Mouse (Mus musculus) CD4-positive helper T cell, adult 2 months (primary cell): ENCODE data around the gene Raf1.
A peak's percentile ranks its signal among the peaks of the same experiment; 100 is the strongest.

Source experiments
- DNase-seq: peaks from one replicate; pipeline ENCODE4 v3.0.0-alpha.2; 2012; ENCODE audit warnings: low read depth, missing footprints, low spot score

Raf1 gene

DNA sequence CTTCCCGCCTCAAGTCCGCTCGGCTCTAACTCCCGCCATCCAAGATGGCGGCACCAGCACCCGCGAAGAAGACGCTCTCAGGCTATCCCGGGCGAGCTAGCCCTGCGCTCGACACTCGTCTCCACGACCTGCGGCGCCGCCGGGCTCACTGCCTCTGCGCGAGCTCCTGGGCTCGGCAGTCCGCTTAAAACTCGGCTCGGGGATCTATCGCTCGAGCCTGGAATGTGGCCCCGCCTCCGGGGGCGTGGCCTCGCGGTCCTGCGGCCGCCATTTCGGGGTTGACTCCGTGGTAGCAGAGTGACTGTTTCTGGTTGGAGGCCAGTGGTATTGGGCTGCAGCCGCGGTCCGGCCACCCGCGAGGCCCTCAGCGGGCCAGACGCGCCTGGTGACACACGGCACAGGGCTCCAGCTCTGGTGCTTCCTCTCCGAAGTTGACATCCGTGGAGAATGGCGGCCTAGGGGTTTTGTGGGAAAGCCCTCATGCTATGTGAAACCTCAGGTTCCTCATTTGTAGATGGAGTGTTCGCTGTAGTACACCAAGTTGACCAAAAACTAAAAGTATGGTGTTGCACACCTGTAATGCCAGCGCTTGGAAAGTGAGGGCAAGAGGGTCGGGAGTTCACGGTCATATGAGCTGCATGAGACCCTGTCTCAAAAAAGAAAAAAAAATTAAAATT lies at the start of gene Raf1:
Raf1 (minus strand) TSS at position 184 of the 677 bp plus-strand sequence.
- peak; percentile 99 for DNase-seq

DNA sequence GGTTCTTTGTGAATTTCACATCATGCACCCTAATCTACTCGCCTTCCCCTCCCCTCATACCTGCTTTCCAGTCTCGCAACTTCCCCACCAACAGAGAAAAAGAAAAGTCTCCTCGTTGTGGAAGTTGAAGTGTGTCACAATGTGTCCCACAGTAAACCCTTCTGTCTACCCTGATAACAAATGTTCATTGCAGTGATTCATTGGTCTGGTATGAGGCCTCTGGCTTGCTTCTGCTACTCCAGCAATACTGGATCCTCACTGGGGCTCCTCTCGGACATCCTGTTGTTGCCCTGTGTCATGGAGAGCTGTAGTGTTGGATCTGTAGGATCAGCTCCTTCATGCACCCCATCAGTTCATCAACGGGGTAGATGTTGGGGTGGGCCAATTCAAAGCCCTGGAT lies 45.8 kb upstream of the Raf1 start:
- no peak for DNase-seq

DNA sequence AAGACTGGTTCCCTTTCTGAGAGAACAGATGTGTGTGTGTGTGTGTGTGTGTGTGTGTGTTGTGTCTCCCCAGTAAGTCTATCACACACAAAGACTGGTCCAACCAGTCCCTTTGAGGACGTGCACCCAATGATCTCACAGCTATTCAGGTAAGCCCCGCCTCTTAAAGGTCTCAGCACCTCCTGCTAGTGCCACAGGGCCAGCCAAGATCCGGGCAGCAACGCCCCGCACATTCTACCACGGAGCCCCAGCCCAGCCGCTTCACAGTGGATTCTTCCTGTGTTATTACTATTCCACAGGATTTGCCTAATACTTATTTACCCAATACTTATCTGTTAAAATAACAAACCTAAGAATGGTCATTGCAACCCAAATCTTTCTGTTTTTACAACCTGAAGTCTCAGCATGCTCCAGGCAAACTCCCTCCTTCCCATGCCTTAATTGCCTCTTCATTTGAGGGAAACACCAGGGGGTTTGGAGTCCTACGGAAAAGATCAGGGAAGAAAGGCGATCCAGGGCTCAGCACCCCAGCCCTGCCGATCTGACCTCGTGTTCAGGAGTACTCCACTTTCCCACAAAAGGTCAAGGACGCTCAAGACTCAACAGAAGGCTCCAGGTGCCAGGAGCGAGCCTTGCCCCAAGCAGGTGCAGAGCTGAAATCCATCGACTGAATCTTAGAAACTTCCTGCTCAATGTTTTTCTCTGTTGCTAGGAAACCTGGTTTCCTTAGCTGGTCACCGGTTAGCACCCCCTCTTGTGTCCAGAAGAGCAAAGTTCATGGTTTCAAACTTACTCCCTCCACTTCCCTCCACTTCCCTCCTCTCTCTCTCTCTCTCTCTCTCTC lies 41.5 kb upstream of the Raf1 start:
- peak; percentile 81 for DNase-seq

DNA sequence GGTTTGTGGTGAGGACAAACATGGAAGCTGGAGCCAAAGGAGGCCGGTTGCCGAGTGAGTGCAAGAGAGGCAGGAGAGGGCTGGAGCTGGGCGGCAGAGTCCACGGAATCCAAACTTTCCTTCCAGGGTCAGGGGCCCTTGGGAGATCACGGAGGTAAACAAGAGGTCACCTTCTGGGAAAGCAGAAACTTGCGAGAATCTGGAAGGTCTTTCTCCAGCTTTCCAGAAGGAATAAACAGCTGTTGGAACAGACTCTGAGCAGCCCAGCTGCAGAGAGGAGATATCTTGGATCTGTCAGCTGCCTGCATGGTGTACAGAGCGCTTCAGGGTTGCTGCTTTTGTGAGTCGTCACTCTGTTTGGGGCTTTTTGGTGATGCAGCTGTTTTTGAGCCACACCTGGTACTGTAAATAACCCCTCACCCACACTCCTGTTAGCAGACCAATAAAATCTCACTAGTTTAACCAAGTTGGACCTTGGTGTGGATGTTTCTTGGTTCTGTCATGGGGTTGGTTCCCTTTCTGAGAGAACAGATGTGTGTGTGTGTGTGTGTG lies 40.7 kb upstream of the Raf1 start:
- DNase-seq: no peak

DNA sequence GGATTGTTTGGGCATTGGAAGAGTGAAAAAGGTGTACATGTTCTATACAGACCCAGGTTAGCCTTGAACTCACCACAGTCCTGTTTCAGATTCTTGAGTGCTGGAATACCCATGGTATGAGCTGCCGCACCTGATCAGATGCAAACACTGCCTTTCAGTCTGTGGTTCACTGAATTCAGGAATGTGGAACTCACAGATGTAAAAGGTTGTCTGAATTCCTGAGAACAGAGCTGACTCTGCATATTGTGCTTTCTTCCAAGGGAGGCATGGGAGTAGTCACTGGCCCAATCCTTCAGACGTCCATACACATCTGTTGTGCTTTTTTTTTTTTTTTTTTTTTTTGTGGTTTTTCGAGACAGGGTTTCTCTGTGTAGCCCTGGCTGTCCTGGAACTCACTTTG lies 34.8 kb upstream of the Raf1 start:
- no peak for DNase-seq

DNA sequence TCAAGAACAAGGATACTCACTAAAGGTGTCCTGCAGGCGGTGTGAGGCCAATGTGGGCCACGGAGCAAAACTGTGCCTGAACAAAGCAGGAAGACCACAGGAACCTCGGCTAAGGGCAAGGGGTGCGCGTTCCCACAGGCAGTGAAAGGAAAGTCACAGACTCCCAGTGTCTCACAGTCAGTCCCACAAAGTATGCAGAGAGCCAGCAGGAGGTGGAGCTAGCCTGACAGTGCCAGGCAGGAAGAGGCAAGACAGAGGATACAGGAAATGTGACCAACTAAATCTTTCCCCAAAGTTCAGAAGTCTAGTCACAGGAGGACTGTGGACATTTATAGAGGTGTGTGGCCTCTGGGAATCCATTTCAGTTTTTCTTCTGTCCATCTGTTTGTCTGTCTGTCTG lies 26.5 kb upstream of the Raf1 start:
- DNase-seq: no peak

DNA sequence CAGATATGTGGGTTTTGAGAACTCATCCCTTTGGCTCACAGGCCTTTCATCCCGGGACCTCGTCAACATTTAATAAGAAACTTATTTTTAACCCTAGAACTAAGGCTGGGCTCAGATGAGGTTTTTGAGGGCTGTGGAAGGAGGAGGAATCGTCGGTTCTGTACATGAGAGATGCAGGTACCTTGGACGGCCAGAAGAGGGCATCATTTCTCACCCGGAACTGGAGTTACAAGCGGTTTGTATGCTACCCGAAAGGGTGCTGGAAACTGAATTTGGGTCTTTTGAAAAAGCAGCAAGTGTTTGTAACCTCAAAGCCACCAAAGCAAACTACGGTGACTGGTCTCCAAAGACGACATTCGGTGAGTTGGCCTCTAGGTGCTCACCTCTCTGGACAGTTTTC lies 24.9 kb upstream of the Raf1 start:
- DNase-seq: peak; percentile 27

DNA sequence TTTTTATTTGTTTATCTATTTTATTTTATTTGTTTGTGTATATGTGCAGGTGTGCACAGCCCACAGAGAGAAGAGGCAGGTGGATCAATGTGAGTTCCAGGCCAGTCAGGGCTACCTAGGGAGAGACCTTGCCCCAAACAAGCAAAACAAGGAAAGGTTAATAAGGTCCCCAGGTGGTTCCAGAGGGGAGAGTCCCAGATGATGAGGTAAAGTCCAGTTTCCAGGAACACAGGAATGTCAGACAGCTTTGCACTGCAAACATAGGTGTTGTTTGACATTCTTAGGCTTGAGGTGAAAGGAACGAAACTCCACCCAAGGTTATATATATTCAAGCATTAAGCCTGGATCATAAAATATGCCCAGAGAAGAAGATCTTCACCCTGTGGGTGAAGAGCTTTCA lies 24.3 kb upstream of the Raf1 start:
- DNase-seq: no peak

DNA sequence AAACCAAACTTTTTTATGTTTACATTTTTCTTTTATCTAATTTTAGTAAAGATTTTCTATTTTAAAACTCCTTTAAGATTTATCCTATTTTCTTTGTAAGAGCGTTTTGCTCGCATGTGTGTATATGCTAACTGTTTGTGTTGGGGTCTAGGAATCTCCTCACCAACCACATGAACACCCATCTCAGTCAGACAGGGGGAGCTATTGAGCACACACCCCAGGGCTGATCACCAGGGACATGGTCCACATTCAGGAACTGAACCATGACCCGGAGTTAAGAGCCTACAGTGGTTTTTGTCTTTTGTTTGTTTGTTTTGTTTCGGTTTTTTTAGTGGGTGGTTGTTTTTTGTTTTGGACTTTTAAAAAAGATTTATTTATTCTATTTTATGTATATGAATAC lies 22.3 kb upstream of the Raf1 start:
- peak; percentile 55 for DNase-seq

DNA sequence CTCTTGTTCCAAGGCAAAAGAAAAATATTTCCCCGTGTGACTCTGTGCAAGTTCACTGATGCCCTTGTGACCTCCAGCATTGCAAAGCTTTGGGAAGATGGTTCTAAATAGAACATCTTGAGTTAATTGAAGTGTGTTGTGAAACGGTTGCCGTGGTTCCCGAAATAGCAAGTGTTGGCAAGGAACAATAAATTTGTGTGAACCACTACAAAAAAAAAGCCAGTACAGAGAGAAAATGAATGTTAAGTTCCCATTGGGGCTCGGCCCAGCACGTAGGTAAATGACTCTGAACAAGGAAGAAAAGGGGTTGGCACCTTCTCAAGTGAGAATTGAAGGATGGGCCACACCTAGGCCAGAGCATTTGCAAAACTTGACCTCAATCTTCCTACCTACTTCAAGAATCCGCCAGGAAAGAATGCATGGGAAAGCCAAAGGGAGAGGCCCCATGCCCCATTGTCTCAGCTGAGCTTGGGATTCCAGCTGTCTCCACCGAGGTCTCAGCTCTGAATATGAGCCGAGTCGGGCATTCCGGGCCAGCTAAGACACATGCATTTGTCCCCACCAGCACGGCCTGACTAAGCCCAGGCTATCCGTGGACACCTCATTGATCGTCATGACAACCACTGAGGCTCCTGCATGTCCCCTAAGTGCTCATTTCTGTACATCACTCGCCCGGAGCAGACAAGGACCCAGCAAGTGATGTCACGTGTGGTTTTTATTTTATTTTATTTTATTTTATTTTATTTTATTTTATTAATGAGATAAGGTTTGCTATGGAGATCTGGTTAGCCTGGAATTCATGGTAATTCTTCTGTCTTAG lies 21.5 kb upstream of the Raf1 start:
- DNase-seq: peak; percentile 65

DNA sequence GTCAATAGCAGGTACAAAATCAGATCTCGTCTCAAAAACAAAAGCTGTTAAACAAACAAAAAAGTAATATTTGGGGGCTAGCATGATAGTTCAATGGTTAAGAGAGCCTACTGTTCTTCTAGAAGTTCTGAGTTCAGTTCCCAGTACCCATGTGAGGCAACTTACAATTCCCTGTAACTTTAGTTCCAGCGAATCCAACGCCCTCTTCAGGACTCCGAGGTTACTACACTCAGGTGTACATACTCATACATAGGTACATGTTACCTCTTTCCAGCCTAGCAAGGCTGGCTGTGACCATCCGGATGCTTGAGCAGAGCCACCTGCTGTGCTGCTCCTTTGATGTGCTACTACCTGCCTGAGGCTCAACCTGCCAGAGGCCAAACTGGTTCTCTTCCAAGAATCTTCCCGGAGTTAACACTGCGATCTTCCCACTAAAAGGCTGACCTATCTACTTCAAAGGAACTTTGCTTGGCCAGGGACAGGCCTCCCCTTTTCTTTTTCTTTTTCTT lies 20.3 kb upstream of the Raf1 start:
- DNase-seq: no peak

DNA sequence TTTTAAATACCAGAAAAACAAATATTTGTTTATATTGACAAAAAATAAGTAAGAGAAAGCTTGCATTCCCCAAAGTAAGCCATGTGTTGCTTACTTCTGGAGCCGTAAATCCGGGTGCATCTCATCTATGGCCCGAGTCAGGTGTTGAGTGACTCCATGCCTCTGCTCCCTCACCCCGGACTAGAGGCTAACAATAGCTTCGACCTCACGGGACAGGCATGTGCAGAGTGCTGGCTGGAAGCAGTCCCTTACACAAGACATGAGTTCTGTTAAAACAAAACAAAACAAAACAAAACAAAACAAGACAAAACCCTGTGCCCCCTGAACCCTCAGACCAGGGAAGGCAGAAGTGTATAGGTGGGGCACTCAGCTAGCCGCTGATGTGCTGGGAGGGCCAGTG lies 18.7 kb upstream of the Raf1 start:
- no peak for DNase-seq

DNA sequence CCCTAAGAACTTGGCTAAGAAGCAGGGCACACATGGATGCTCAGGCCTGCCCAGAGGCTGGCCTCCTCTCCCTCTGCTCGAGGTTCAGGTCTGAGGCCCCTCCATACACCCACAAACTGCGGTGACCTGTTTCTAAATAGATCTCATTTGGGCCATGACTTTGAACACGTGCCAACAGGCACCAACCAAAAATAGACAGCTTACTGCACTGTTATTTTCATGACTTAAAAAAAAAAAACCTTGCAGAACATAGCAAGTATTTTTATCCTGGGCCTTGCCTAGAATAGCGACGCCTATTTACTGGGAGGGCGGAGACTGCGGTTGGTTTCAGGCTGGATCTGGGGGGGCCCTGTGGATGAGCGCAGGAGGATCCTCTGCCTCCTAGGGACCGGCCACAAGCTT lies 18.0 kb upstream of the Raf1 start:
- DNase-seq: no peak

DNA sequence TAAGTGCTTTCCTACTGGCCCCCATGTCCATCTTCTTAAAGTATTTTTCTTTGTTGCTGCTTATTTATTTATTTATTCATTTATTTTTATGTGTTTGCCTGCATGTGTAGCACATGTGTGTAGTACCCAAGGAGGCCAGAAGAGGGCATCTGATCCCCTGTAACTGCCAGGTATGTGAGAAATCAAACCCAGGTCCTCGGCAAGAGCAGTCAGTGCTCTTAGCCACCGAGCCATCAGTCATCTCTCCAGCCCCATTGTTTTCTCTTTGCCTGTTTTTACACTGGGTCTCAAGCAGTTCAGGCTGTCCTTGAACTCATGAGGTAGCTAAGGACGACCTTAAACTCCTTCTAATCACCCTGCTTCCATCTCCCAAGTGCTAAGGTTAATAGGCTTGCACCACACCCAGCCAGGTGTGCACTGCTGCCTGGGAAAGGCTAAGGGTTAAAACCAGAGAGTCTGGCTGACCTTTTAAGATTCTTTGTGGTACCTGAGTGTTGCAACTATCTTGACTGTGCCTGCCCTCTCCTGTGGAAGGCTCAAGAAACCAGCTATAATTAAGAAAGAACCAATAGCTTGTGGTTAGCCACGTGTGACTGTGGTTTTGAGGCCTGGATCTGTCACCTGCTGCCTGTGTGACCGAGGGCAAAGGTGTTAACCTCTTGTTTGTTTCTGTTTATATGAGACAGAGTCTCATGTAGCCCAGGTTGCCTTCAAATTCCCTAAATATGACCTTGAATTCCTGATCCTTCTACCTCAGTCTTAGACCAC lies 16.7 kb upstream of the Raf1 start:
- peak; percentile 62 for DNase-seq

DNA sequence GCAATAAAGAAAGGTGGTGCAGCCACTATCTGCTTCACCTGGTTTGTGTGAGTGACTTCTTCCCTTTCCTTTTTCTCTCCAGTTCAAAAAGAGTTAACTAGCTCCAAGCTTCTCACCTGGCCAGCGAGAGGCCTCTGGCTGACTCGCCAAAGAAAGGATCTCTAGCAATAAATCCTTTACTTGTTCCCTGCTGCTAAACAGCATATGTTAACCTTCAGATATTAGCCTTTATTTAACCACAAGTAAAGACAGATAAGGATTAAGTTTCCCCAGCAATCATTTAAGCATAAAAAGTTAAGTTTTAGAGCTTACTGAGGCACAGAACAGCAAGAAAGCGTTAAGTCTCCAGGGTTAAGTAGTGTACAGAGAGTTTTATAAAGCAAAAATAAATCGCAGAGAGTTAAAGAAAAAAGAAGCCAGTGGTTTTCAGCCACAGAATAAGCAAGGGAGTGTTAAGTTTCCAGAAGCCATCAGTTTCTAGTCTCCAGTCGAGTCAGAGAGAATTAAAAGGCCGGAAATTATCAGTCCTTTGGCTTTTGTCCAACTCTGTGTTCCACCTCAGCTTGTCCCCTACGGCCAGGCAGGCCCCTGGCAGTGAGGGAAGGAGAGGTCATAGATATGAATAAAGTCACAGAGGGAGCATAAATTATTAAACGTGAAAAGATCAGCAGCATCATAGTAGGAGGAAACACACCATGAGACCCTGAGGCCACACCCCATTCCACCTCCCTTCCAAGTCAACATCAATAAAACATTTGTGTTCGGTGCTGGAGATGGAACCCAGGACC lies 15.9 kb upstream of the Raf1 start:
- DNase-seq: no peak

DNA sequence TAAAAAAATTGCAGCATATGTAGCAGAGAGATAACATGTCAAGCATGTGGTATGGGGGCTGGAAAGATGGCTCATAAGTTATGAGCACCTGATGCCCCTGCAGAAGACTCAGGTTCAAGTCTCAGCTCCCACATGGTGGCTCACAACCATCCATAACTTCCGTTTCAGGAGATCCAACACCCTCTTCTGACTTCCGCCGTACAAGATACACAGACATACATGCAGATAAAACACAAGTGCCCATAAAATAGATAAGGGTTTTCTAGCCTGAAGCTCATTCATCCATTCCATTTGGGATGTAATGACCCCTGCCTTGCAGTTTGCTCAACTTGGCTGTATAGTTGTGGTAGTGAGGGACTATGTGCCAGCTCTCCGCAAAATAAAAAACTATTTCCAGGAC lies 13.7 kb upstream of the Raf1 start:
- DNase-seq: no peak

DNA sequence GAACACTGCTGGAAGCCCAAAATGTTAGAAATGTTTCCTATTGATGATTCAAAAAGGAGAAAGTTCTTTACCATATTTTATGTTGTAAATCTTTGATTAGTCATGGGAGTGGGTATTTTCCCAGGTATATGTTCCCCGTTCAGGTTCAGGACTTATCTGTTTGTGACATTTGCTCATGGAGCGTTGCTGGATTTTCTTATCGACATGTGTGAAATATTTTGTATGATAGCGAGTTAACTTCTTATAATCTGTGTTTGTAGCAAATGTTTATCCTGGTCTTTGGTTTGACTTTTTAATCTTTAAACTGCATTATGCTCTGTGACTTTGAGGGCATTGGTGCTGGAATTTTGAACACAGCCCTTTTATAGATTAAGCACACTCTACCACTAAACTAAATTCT lies 12.2 kb upstream of the Raf1 start:
- no peak for DNase-seq

DNA sequence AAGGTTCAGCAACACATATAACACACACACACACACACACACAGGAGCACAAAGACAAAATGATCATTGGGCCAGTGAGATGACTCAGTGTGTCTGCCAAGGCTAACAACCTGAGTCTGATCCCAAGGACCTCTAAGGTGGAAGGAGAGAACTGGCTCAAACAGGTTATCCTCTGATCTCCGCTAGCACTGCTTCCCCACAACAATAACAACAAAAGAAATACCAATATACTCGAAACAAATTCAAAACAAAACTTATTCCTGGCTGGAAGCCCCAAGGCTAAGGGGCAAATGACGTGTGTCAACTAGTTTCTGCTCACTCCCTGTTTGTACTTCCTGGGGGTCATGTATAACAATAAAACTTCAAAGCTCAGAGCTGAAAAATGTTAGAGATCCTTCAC lies 11.3 kb upstream of the Raf1 start:
- no peak for DNase-seq

DNA sequence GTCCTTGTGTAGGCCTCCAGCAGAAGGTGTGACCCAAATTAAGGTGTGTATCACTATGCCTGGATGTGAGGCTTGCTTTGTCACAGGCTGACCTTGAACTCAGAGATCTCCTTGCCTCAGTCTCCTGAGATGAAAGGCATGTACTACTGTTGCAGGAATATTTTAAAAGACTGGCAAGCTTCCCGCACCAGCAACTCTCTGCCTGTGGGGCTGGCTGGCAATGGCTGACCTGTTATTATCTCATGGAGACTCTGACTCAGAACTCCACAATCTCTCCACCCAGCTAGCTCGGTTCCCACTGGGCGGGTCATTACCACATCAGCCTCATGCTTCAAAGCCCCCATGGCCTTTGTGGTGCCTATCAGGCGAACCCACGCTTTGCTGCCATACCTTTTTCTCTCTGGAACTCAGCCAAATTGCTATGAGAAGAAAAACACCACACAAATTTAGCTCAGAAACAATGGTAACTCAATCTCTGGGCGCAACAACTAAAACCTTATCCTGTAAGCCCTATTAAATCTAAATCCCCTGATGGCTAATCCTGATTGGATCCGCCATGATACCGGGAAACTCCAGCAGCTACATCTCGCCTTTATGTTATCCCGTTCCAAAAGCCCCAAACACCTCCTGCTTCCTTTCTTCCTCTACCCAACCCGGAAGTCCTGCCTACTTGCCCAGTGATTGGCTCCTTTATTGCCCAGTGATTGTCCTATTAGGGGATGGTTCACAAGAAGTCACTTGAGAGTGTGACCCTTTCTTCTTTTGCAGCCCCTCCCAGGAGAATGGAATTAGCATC lies 8.6 kb upstream of the Raf1 start:
- peak; percentile 71 for DNase-seq
